Mouse (Mus musculus) lung, adult 2 months (tissue): ENCODE measurements at regions not wholly inside any gene's neighbourhood (a gene's known extent, or its start where the extent isn't known, plus 50 kb on each side); places are given as distances from the start of the nearest gene placed in this dataset.

Experiments
- DNase-seq: peaks from one replicate; pipeline ENCODE4 v3.0.0; 2022
- H3K4me1 ChIP-seq: fragments of 200-500 bp; 2 replicates; pipeline ENCODE4 v1.6.1; 2011; ENCODE audit warnings: low read length; ENCODE audit not compliant: control insufficient read depth, insufficient read depth
- H3K4me3 ChIP-seq: fragments of 200-500 bp; replicated peaks from 2 replicates; pipeline ENCODE3; 2011; ENCODE audit warnings: low read depth, mild to moderate bottlenecking, control low read depth, low read length; ENCODE audit errors: extremely low read depth
- CTCF ChIP-seq: fragments of 200-500 bp; IDR thresholded peaks from 2 replicates; pipeline ENCODE4 v1.5.1; 2011; ENCODE audit warnings: mild to moderate bottlenecking, low read length, control low read depth; ENCODE audit not compliant: insufficient read depth
- POLR2A ChIP-seq: fragments of 200-500 bp; IDR thresholded peaks from 2 replicates; pipeline ENCODE4 v1.6.1; 2011; ENCODE audit warnings: low read depth, mild to moderate bottlenecking, control low read depth, low read length, borderline replicate concordance; ENCODE audit errors: extremely low read depth
- WGBS: fragments of 180-500 bp; shearing (Covaris S2); methylation state at CpG from one replicate; pipeline ENCODE4 v1.1.7; 2018; 5-methylcytosine and 5-hydroxymethylcytosine counted together

- WGBS = 23% methylated on average over 20 of the region's 20 CpGs
- H3K4me3 ChIP-seq = no peak overlapping the region
- TF ChIP-seq CTCF = peak; percentile 55
- TF ChIP-seq POLR2A = no peak
- peak; percentile 46 for DNase-seq
- no peaks in the 10 kb centered on the region for H3K4me1 ChIP-seq
Measured at GRCm38 (mm10) chr12:50999295-51000237, 348.3 kb upstream of the G2e3 start.

- no peaks in the 10 kb centered on the region for H3K4me1 ChIP-seq
- TF ChIP-seq POLR2A (no peak), CTCF (no peak)
- H3K4me3 ChIP-seq = no peak overlapping the region
- DNase-seq = no peak
- 87% methylated on average over 1 of the region's 1 CpGs for WGBS
Measured at GRCm38 (mm10) chr12:50995664-50996063, 346.8 kb upstream of the Prkd1 start.

GRCm38 (mm10) chr12:50989561-50990325 lies 340.8 kb upstream of the Prkd1 start:
- WGBS = 65% methylated on average over 12 of the region's 12 CpGs
- Histone ChIP-seq H3K4me1 (no peaks in the 10 kb centered on the region), H3K4me3 (no peak overlapping the region)
- DNase-seq = no peak
- TF ChIP-seq CTCF (no peak), POLR2A (no peak)

GRCm38 (mm10) chr12:50981318-50981717 lies 332.4 kb upstream of the Prkd1 start:
- no peak overlapping the region for H3K4me3 ChIP-seq
- no peaks in the 10 kb centered on the region for H3K4me1 ChIP-seq
- TF ChIP-seq POLR2A (no peak), CTCF (no peak)
- WGBS = 79% methylated on average over 5 of the region's 5 CpGs
- DNase-seq = no peak

GRCm38 (mm10) chr12:50980800-50981199 lies 331.9 kb upstream of the Prkd1 start:
- WGBS = 69% methylated on average over 4 of the region's 4 CpGs
- TF ChIP-seq POLR2A (no peak), CTCF (no peak)
- DNase-seq = no peak
- Histone ChIP-seq H3K4me3 (no peak overlapping the region), H3K4me1 (no peaks in the 10 kb centered on the region)

- DNase-seq = no peak
- TF ChIP-seq POLR2A (no peak), CTCF (no peak)
- Histone ChIP-seq H3K4me3 (no peak overlapping the region), H3K4me1 (no peaks in the 10 kb centered on the region)
- WGBS = 88% methylated on average over 1 of the region's 1 CpGs
Measured at GRCm38 (mm10) chr12:50970759-50971122, 321.8 kb upstream of the Prkd1 start.

GRCm38 (mm10) chr12:50969887-50970758 lies 321.2 kb upstream of the Prkd1 start:
- DNase-seq = no peak
- Histone ChIP-seq H3K4me1 (no peaks in the 10 kb centered on the region), H3K4me3 (no peak overlapping the region)
- 84% methylated on average over 4 of the region's 4 CpGs for WGBS
- no peak for TF ChIP-seq POLR2A
- TF ChIP-seq CTCF = no peak

GRCm38 (mm10) chr12:50969402-50969801 lies 320.5 kb upstream of the Prkd1 start:
- no peak for DNase-seq
- Histone ChIP-seq H3K4me1 (no peaks in the 10 kb centered on the region), H3K4me3 (no peak overlapping the region)
- WGBS = 68% methylated on average over 3 of the region's 3 CpGs
- TF ChIP-seq POLR2A = no peak
- TF ChIP-seq CTCF = no peak
